Mouse (Mus musculus) B cell, adult 67 days (primary cell): ENCODE measurements around the gene Setd7. TPM values are rescaled to one million over a fixed set of nuclear protein-coding genes. Genes with fewer than 3 reads are reported as not detected.

Experiments
- total RNA-seq, 2 experiments: library from RNA; stranded (reverse); gene quantifications; 4 replicates each; pipeline ENCODE4 v1.2.4; 2023

Gene Setd7
- total RNA-seq, result 10 to 100 TPM; 40.0 to 43.7 TPM

GRCm38 (mm10) chr3:51560511-51561108 lies at the start of gene Setd7:
Setd7 (minus strand) TSS chr3:51560879.

GRCm38 (mm10) chr3:51483741-51484359 lies 76.8 kb downstream of the Setd7 start, which contains the start of gene Rab33b:
Rab33b (plus strand) TSS chr3:51483920.

Other genes starting within 250 kb of the Setd7 start
- gene Elf2, start 220.2 kb downstream of the Setd7 start, total RNA-seq, result 100 to 1,000 TPM; 128 to 130 TPM
- gene Mgarp, start 164.1 kb downstream of the Setd7 start, total RNA-seq, result not detected
- 10 to 100 TPM; 62.9 to 79.5 TPM for gene Ndufc1, start 151.9 kb downstream of the Setd7 start, total RNA-seq
- gene Naa15, start 145.7 kb downstream of the Setd7 start, total RNA-seq, result 100 to 1,000 TPM; 103 to 119 TPM
- gene Rab33b, start 77.0 kb downstream of the Setd7 start, total RNA-seq, result 10 to 100 TPM; 28.6 to 34.9 TPM
- 10 to 100 TPM; 12.7 to 14.3 TPM for gene Mgst2, start 99.5 kb upstream of the Setd7 start, total RNA-seq